Mouse (Mus musculus): ENCODE data around the gene Kazn. TPM values are rescaled to one million over a fixed set of nuclear protein-coding genes. Genes with fewer than 3 reads are reported as not detected.

Kazn gene
- total RNA-seq, 2 experiments from 2014 or later, result 40.3 to 52.8 TPM

DNA sequence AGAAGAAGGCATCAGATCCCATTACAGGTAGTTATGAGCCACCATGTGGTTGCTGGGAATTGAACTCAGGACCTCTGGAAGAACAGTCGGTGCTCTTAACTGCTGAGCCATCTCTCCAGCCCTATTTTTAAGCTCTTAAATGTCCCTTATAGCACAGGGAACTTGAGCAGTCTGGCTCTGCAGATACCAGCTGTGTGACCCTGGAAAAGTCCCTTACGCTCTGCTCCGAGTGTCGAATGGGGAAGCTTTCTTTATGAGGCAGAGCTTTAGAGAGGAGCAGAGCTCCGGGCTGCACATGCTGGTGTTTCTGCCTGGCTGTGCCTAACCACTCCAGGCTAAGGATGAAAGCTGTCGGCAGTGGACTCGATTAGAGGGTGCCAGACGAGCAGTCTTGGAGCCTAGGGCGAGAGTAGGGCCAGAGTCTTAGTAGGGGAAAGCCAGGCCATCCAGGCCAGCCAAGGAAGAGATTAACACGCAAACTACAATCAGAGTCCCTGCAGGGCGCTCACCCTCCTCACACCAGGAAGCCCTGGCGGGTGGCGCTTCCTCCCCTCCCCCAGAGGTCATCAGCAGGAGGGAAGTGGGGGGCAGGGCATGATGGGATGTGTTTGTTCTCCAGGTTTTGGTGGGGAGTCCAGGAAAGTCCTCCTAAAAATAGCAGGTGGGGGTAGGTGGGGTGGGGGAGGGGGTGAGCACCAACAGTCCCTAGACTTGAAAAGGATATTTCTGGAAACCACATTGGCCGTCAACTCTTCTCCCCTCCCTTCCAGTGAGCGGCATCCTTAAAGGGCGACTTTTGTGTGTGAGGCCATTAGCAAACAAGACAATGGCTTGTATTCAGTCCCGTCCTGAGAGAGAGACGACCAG is 73.1 kb downstream of the Kazn start:
- DNase-seq (ENCODE audit: low spot score in 2 of 2), result no peak

DNA sequence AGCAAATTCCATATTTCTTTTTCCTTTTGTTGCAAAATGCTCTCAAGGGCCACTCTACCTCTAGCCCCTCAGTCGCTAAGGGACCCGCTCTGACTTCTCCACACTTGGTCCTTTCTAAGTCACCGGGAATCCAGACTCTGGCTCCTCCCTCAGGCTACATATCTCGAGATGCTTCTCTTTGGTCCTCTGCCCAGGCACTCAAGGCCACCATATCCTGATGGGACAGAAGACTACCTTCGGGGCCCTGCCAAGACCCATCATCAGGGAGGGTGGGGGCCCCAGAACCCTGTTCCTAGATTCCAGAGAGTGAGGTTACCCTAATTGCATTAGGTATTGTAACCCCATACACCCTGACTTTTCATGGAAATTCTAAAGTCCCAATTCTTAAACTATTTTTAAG is 73.8 kb downstream of the Kazn start:
- DNase-seq (ENCODE audit: low spot score in 2 of 2), result no peak

DNA sequence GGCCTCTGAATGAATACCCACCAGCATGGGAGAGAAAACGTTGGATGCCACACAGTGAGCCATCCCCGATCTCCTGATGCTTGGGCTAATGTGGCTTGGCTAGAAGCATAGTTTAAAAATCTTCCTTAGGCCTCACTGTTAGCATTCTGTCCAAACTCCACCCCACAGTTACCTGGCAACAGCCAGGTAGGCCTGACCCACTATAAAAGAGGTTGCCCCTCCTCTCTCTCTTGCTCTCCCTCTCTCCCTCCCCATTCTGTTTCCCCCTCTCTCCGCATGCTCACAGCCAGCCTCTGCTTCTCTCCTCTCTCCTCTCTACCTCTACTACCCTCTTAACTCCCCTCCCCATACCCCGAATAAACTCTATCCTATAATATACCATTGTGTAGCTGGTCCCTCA is 74.8 kb downstream of the Kazn start:
- no peak for DNase-seq (ENCODE audit: low spot score in 2 of 2)

DNA sequence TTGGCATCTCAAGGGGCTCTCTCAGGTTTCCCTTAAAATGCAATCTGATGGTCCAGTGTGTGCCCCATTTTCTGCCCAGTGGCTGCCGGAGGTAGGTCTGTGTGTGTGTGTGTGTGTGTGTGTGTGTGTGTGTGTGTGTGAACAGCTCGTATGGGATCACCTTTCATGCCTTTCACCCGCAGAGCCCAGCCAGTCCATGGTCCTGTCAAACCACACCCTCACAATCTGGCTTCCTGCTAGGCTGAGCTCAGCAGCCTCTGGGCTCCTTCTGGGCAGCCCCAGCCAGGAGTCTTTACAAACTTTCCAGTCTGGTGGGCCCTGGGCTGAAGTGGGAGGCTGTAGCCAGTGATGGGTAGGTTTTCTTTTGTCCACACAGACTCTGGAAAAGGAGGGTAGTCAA is 75.3 kb downstream of the Kazn start:
- DNase-seq (ENCODE audit: low spot score in 2 of 2), result no peak

DNA sequence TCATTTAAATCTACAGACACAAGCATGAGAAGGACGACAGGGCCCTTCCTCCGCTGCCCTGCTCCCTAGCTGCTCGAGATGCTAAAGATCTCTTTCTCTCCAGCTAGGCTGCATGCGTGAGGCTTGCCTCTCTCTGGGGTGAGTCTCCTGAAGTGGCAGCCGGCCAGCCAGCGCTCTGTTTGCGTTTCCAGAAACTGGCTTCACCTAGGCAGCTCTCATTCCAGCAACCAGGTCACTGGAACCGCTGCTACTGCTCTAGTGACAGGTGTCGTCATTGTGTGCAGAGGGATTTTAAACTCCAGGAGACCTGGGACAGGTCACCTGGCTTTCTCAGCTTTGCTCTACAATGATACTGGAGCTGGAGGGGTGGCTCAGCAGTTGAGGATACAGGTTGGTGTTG is 76.5 kb downstream of the Kazn start:
- DNase-seq (ENCODE audit: low spot score in 2 of 2), result no peak

DNA sequence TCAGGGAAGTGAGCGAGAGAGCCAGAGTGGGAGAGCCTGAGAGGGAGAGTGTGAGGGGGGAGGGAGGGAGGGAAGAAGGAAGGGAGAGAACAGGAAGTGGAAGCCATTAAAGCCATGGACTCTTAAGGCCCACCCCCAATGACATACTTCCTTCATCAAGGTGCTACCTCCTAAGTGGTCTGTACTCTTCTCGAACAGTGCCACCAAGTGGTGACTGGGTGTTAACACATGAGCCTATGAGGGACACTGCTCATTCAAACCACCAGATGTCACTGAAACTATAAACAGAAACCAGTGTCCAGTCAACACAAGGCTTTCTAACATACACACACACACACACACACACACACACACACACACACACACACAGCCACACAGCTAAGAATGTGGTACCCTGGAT is 77.1 kb downstream of the Kazn start:
- no peak for DNase-seq (ENCODE audit: low spot score in 2 of 2)

DNA sequence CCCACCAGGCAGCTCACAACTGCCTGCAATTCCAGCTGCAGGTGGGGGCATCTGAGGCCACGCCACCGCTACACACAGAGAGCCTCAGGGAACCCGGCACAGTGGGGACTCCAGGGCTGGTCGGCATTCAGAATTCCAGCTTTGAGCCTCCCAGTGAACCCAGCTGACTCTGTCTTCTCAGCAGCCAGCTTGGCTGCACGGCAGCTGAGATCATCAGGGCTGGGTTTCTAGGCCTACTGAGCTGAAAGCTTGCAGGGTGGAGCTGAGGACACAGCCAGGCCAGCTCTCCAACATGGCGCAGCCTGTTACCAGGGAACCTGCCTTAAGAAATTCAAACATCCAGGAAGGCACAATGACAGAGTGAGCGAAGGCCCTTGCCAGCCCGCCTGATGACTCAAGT is 79.2 kb downstream of the Kazn start:
- DNase-seq (ENCODE audit: low spot score in 2 of 2), result peak; percentile 27 to 50

DNA sequence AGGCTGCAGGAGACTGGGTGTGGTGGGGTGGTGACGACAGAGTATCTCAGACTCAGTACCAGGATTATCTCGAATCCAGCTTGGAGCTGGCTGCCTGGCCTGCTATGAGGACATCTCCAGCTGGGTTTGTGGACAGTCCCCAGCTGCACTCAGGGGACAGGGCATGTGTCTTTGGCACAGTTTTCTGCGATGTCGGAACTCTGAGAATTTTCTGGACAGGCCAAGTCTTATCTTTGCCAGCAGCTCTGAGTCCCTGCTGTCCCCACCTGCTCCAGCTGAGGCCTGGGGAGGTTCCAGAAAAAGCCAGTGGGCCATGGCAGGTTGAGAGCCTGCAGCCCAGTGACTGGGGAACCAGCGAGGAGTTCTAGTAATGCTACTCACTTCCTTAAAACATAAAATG is 82.7 kb downstream of the Kazn start:
- no peak for DNase-seq (ENCODE audit: low spot score in 2 of 2)

DNA sequence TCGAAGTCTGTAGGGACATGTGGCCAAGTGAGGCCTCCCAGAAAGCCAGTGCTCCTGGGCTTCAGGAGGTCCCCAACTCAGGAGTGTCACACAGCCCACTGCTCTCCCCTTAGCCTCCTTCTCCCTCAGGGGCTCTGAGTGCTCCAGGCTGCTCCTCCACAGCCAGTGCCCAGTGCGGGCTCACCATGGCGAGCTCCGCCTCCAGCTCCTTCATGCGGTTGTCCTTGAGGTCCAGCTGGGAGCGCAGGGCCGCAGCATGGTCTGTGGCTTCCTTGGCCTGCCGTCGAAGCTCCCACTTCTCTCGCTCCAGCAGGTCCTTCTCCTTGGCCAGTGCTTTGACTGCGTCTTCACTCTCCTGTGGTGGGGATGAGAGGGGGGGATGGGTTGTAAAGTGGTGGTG is 85.0 kb downstream of the Kazn start:
- DNase-seq (ENCODE audit: low spot score in 2 of 2), result no peak

DNA sequence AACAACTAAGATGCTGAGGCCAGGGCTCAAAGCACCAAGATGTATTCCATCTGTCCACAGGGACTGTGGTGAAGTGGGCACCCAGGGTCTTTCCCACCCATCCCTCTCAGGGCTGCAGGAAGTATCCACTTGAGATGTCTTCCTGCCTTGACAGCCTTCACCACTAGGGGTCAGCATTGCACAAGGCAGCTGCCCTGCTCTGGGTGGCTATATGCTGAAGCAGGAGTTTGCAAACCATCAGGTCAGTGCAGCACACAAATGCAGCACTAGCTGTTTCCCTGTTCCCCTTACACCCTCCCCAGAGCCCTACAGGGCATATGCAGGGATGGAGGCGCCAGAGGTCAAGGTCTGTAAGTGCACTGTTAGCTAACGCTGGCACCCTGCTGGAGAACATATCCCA is 85.7 kb downstream of the Kazn start:
- DNase-seq (ENCODE audit: low spot score in 2 of 2), result peak; percentile 93

DNA sequence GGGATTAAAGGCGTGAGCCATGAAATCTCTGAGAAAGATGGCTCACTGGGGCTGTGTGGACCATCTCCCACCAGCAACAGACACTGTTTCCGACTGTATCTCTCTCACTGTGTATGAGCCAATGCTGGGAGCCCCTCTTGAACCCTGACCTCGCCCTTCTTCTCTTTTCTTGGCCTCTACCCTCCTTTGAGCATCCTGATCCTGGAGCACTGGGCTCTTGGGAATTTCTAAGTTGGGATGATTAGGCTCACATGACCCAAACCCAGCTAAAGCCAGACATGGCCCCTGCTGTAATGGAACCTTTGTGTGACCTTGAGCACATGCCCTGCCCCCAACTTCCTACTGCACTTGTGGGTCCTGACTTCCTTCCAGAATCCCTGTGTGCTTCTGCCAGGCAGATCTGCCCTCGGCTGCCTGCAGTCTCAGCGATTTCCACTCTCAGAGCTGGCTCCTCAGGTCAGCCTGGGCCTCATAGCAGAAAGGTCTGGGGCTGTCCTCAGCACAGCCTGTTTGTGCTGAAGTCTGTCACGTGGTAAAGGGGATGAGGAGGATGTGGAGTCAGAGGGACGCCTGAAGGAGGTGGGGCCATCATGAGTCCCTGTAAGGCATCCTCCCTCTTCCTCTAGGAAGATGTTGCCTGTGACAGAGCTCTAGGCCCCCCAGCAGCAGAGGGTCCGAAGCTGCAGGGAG is 86.3 kb downstream of the Kazn start:
- DNase-seq (ENCODE audit: low spot score in 2 of 2), result no peak

DNA sequence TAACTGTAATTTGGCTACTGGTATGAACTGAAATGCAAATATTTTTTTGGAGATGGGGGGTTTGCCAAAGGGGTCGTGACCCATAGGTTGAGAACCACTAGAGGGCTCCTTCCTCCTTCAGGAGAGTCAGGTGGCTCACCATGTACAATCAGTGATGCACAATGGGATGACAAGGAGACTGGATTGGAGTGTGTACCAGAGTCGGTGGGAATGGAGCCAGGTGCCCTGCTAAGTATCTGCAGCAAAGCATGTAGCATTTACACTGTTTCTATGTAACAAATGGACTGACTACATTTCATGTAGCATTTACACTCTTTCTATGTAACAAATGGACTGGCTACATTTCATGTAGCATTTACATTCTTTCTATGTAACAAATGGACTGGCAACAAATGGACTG is 89.1 kb downstream of the Kazn start:
- no peak for DNase-seq (ENCODE audit: low spot score in 2 of 2)

DNA sequence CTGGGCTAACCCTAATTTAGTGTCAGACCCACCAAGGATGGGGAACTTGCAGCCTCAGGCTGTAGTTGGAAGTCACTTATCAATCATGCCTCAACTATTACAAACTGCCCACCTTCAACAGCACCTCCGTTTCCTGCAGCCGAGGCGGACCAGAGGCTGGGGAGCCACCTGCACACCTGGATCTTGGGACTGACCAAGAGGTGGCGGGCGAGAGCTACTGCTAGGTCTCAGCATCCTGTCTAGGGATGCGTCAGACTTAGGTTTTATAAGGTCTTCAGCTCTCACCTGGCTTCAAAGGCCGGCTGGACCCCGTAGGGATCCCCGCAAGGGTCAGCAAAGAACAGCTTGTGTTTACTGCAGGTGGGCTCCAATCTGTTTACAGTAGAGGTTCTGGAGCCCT is 90.0 kb downstream of the Kazn start:
- DNase-seq (ENCODE audit: low spot score in 2 of 2), result no peak

DNA sequence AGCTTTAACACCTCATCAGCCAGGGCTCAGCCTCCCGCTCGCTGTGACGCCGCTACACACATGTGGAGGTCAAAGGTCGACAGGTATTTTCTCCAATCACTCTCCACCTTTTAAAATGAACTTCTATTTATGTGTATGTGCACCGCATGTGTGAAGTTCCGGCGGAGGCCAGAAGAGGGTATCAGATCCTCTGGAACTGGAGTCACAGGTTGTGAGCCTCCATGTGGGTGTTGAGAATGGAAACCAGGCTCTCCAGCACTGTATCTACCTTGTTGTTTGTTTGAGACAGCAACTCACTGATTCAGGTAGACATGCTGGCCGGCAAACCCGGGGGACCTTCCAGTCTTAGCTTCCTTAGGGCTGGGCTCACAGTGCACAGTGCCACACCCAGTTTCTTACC is 91.5 kb downstream of the Kazn start:
- DNase-seq (ENCODE audit: low spot score in 2 of 2), result no peak

DNA sequence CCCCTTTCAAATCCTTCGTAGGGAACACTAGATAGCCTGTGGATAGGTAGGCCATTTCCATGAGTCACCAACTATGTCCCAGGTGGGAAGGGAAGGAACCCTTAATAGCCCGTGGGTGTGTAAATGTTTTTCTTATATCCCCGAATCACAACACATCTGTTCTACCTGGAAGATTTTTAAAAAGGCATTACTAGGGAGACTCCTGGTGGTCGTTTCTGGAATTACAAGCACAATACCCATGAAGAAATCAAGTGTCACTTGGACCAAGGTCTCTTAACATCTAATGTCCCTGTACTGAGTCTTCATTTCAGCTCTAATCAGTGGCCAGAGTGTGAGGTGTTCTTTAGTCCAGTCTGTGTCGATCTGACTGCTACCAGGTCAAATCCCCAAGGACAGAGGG is 95.1 kb downstream of the Kazn start:
- no peak for DNase-seq (ENCODE audit: low spot score in 2 of 2)

DNA sequence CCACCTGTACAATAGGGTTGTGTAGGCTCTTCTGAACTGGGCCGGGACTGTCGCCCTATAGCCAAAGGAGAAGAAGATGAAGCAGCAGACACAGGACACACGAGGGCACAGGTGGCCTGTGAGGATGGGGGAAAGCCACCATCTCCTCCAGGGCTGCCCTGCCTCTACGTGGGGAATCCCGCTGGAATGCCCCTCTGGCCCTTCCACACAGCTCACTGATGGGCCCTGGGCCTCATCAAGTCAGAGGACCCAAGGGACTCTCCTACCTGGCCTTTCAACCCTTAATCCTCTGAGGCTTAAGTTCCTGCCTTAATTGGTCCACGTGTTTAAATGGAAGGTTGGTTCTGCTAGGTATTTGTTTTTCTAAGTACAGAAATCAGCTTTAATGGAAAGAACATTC is 95.9 kb downstream of the Kazn start:
- DNase-seq (ENCODE audit: low spot score in 2 of 2), result no peak

DNA sequence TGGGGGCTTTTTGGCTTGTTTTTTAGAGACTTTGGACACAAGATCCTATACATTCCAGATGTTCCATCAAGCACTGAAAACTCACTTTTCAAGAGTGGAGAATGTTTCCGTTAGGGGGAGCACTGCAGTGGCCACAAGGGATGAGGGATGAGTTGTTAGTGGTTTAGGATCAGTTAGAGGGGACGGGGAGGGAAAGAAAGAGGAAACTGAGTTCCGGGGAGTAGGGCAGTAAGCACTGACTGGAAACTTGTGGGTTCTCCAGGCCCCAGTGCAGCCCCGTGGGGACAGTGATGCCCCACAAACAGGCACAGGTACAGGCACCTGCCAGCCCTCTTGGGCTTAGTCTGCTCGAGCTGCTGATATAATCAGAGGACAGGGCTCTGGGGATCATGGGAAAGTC is 99.5 kb downstream of the Kazn start:
- no peak for DNase-seq (ENCODE audit: low spot score in 2 of 2)

DNA sequence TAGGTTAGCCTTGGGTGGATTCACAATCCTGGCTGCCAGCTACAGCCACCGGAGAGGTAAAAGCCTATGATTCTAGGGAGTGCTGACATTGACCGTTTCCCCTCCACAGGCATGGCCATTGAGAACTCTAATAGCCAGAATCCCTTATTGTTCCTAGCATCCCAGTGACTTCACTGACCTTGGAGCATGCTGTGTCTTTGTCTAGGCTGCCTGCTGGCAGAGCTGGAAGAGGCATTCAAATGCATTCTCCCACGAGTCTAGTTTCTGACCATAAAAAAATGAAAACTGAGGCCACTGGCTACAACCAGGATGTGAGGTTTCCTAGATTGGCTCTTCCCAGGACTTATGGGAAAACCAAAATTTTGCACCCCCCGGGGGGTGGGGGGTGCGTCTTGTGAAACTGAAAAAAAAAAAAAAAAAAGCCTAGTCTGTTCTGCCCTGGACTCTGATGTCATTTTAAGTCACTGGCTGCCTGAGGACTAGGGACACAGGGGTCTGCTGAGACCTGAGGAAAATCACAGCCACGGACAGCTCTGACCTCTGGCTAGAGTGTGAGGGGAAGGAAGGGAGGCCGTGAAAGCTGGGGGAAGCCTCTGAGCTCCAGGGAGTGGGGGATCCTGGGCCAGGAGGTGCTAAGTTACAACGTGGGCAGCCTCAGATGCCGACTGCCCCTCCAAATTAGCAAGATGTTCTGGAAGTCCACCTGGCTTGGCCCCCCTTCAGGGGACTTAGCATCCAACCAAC is 100.7 kb downstream of the Kazn start:
- no peak for DNase-seq (ENCODE audit: low spot score in 2 of 2)

DNA sequence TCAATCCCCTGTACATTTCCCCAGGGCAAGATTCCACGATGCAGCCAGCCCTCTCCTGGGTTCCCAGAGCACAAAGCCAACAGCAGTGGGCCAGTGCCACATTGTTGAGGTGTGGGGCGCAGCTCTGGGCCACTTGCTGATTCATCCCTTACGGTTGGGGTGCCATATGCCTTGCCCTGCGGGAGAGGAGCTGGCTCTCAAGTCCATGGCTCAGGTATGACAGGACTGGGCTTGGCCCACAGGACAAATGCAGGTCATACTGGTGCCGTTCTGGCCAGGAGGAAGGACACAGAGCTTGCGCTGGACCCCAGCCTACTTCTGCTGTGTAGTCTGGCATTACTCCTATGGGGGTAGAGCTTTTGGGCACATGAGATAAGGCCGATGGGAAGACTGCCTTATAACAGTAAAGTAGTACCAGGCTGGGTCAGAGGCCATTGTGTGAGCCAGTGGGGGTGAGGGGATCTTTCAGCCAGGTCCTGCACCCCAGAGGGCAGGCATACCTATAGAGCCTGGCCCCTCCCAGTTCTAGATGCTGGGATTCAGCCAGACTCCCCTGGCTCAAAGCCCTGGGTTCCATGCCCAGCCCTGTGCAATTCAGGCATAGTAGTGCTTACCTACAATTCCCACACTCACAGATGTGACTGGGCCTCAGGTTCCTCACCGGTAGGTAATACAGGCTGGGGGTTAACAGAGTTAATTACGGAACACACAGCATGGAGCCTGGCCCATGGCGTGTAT is 102.3 kb downstream of the Kazn start:
- DNase-seq (ENCODE audit: low spot score in 2 of 2), result no peak

DNA sequence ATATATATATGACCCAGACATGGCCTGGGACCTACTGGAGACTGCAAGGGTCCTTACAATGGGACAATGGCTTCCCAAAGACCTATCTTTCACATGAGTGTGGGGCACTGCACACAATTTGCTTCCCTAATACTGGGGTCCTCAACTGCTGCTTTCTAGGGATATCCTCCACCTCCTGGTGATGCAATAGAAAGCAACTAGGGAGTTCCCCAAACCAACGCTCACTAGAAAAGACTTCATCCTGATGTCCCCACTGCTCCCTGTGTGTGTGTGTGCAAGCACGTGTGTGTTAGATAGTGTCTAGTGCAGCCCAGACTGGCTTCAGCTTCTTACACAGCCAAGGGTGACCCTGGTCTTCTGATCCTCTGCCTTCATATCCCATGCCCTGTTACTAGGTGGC is 103.7 kb downstream of the Kazn start:
- no peak for DNase-seq (ENCODE audit: low spot score in 2 of 2)

DNA sequence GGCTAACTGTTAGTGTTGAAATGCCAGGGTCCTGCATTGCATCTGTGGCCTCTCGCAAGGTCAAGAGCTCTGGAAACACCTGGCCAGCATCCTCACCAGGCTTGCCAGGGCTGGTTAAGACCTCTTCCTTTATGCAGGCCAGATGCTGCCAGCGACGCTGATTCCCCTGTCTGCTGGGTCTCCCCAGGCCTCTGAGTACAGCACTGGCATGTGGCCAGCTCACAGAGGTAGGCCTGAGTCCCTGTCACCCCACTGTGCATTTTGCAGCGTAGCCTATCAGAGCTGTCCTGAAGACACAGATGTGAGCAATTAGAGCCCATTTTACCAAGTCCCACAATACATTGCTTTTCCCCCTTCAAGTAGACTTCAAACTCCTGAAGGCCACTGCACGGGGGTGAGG is 109.0 kb downstream of the Kazn start:
- DNase-seq (ENCODE audit: low spot score in 2 of 2), result no peak

Measured in layer of hippocampus, postnatal 10 days (tissue).